Mouse (Mus musculus) lung, embryonic 14.5 days (tissue): ENCODE data around the gene Vti1a. TPM values are rescaled to one million over a fixed set of nuclear protein-coding genes. Genes with fewer than 3 reads are reported as not detected.

Source experiments
- ATAC-seq: fragments of 200-750 bp; cut with Nextera tagmentation; 2 replicates; pipeline ENCODE4 v1.8.0; 2017; ENCODE audit warnings: mild to moderate bottlenecking, moderate TSS enrichment, moderate library complexity; ENCODE audit not compliant: insufficient read depth
- DNase-seq: peaks from one replicate; pipeline ENCODE4 v3.0.0-alpha.2; 2015
- H3K27ac ChIP-seq: fragments of 300-500 bp; sonication (generic); 2 replicates; pipeline ENCODE4 v1.5.1; 2014; ENCODE audit warnings: low read depth, mild to moderate bottlenecking, moderate library complexity
- H3K27me3 ChIP-seq: fragments of 300-500 bp; sonication (generic); 2 replicates; pipeline ENCODE4 v1.6.1; 2014; ENCODE audit warnings: low read length, control low read depth; ENCODE audit not compliant: insufficient read depth
- H3K36me3 ChIP-seq: fragments of 300-500 bp; sonication (generic); 2 replicates; pipeline ENCODE4 v1.6.1; 2014; ENCODE audit warnings: control low read depth; ENCODE audit not compliant: insufficient read depth
- H3K4me1 ChIP-seq: fragments of 300-500 bp; sonication (generic); 2 replicates; pipeline ENCODE4 v1.6.1; 2014; ENCODE audit warnings: antibody characterized with exemption, control low read depth; ENCODE audit not compliant: insufficient read depth
- H3K4me2 ChIP-seq: fragments of 300-500 bp; sonication (generic); 2 replicates; pipeline ENCODE4 v1.6.1; 2014; ENCODE audit warnings: mild to moderate bottlenecking
- H3K4me3 ChIP-seq: fragments of 300-500 bp; sonication (generic); 2 replicates; pipeline ENCODE4 v1.5.1; 2014; ENCODE audit warnings: low read depth, low read length
- H3K9ac ChIP-seq: fragments of 300-500 bp; sonication (generic); 2 replicates; pipeline ENCODE4 v1.6.1; 2014
- H3K9me3 ChIP-seq: fragments of 300-500 bp; sonication (generic); 2 replicates; pipeline ENCODE4 v1.6.1; 2016; ENCODE audit warnings: low read depth, low read length, control low read depth
- CTCF ChIP-seq: IDR thresholded peaks from 2 replicates; pipeline ENCODE4 v1.5.1; 2016; ENCODE audit warnings: antibody characterized with exemption, low read depth
- WGBS: fragments of 180-500 bp; shearing (Covaris S2); extraction: QIAGEN DNeasy Blood & Tissue Kit; methylation state at CpG from one replicate; pipeline ENCODE4 v1.1.7; 2014; 5-methylcytosine and 5-hydroxymethylcytosine counted together
- polyA plus RNA-seq: library from polyadenylated mRNA; unstranded; fragments of >200 nt; fragmentation: Nextera tagmentation; extraction: Ambion mirVana; gene quantifications from 2 replicates; pipeline ENCODE4 v1.2.1, GENCODE M21; 2014

Vti1a gene
- polyA plus RNA-seq, 1 experiment from 2014 or later, result 25.5 TPM

DNA sequence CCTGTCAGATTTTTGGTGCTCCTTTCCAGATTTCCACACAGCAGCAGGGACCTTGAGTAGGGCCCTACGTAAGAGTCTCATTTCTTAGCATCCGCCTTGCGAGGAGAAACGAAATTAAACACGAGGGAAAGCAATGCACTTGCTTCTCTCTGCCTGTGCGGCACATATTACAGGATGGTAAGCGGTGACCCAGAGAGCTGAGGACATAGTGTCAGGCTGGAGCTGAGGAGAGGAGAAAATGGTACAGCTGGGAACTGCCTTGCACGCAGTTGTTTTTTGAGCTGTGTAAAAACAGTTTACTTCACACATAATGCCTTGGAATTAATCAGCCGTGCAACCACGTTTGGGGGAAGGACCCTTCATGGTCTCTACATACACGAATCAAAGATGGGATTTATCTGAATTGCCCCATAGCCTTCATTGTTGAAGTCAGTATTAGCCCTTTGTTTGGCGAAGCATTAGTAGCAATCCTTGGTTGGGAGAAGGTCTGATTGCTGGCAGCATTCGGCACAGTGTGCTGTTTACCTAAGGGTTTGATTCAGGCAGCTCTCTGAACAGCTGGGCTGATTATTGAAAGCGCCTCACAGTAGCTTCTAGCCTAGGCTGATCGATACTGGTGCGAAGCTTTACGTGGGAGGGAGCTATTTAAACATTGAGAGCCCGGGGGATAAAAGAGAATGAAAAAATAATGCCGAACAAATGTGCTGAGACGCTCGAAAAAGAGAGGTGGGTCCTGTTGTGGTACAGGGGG lies 153.4 kb downstream of the Vti1a start:
- 43% methylated on average over 21 of the region's 21 CpGs for WGBS
- DNase-seq, result peak; percentile 51
- peaks cover 8% of the 10 kb centered on the region for H3K4me1 ChIP-seq
- H3K9me3 ChIP-seq, result no peaks in the 10 kb centered on the region
- H3K4me3 ChIP-seq, result no peak overlapping the region
- H3K4me2 ChIP-seq, result peak overlapping the region; percentile 33; the same call in 1 of the 2 replicates
- H3K36me3 ChIP-seq, result no peaks in the 10 kb centered on the region
- ATAC-seq, result peak; percentile 52; the same call in 1 of the 2 replicates
- no peak for TF ChIP-seq CTCF
- no peak overlapping the region for H3K9ac ChIP-seq
- no peaks in the 10 kb centered on the region for H3K27me3 ChIP-seq
- no peak overlapping the region for H3K27ac ChIP-seq

DNA sequence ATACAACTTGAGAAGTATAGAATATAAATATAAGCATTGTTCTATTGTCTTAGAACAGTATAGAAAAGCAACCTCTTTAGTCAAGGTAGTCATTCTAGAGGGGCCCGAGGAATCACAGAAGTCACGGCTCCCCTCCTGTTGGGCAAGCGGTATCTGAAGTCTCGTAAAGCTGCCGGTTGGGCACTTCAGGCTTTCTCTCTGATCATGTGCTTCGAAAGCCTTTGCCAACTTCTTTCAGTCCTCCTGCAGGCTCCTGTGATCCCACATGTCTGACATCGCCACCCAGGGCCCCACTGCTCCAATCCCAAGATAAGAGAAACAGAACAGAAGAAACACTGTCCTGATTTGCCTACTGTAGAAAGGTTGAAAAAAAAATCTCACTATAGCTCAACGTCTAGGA lies 156.5 kb downstream of the Vti1a start:
- Histone ChIP-seq H3K4me1 (peaks cover 8% of the 10 kb centered on the region), H3K27ac (no peak overlapping the region), H3K27me3 (no peaks in the 10 kb centered on the region), H3K9ac (no peak overlapping the region), H3K4me2 (no peak overlapping the region), H3K4me3 (no peak overlapping the region), H3K36me3 (no peaks in the 10 kb centered on the region), H3K9me3 (no peaks in the 10 kb centered on the region)
- no peak for TF ChIP-seq CTCF
- ATAC-seq, result no peak
- DNase-seq, result no peak
- 68% methylated on average over 8 of the region's 8 CpGs for WGBS

GRCm38 (mm10) chr19:55474225-55474624 lies 158.1 kb downstream of the Vti1a start:
- H3K27ac ChIP-seq, result no peak overlapping the region
- peaks cover 3% of the 10 kb centered on the region for H3K4me1 ChIP-seq
- ATAC-seq (no peak), DNase-seq (no peak)
- no peaks in the 10 kb centered on the region for H3K9me3 ChIP-seq
- H3K36me3 ChIP-seq, result no peaks in the 10 kb centered on the region
- TF ChIP-seq CTCF, result no peak
- 67% methylated on average over 6 of the region's 6 CpGs for WGBS
- no peak overlapping the region for H3K9ac ChIP-seq
- no peak overlapping the region for H3K4me3 ChIP-seq
- no peaks in the 10 kb centered on the region for H3K27me3 ChIP-seq
- no peak overlapping the region for H3K4me2 ChIP-seq

DNA sequence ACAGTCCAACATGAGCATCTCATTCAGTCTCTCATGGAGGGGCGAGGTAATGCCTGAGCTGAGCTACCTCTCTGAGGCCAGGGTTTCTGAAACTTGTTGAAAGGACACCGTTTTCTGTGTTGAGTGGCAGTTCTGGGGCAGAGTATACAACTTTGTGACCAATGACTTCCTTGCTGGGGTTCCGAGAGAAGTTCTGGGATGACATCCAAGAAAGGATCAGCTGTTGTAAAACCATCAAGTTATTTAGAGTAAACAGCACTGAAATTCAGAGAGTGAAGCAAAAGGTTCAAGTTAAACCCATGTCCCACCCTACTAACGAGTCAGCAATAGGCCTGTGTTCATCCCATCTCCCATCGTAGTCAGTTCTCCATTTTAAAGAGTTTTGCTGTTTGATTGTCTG lies 164.4 kb downstream of the Vti1a start:
- no peak overlapping the region for H3K4me3 ChIP-seq
- no peak overlapping the region for H3K9ac ChIP-seq
- no peaks in the 10 kb centered on the region for H3K36me3 ChIP-seq
- H3K4me2 ChIP-seq, result no peak overlapping the region
- 60% methylated on average over 5 of the region's 5 CpGs for WGBS
- DNase-seq (peak; percentile 73), ATAC-seq (no peak)
- H3K4me1 ChIP-seq, result no peaks in the 10 kb centered on the region
- TF ChIP-seq CTCF, result no peak
- no peaks in the 10 kb centered on the region for H3K9me3 ChIP-seq
- H3K27ac ChIP-seq, result no peak overlapping the region
- H3K27me3 ChIP-seq, result no peaks in the 10 kb centered on the region

DNA sequence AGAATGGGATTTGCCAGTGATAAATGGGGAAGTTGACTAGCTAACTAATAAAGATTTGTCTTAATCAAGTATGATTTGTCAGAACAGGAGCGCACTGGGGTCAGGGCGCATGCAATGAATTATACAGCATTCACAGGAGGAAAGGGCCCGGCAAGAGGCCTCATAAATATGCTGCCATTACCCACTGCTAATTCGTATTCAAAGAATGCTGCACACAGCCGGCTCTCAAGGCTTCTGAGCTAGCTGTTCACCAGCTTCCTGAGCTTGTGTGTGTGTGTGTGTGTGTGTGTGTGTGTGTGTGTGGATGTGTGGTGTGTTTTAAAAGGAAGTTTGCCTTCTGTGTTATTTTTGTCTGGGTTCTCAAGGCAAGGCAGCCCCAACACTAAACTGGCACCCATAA lies 165.2 kb downstream of the Vti1a start:
- no peak for ATAC-seq
- H3K4me2 ChIP-seq, result no peak overlapping the region
- H3K27ac ChIP-seq, result no peak overlapping the region
- H3K4me3 ChIP-seq, result no peak overlapping the region
- no peak overlapping the region for H3K9ac ChIP-seq
- no peak for DNase-seq
- 45% methylated on average over 5 of the region's 5 CpGs for WGBS
- no peaks in the 10 kb centered on the region for H3K9me3 ChIP-seq
- no peak for TF ChIP-seq CTCF
- no peaks in the 10 kb centered on the region for H3K36me3 ChIP-seq
- H3K27me3 ChIP-seq, result no peaks in the 10 kb centered on the region
- H3K4me1 ChIP-seq, result no peaks in the 10 kb centered on the region

GRCm38 (mm10) chr19:55483526-55483925 lies 167.4 kb downstream of the Vti1a start:
- H3K27ac ChIP-seq, result no peak overlapping the region

GRCm38 (mm10) chr19:55484559-55484958 lies 168.5 kb downstream of the Vti1a start:
- Histone ChIP-seq H3K4me3 (no peak overlapping the region), H3K9me3 (no peaks in the 10 kb centered on the region), H3K27ac (no peak overlapping the region), H3K4me2 (no peak overlapping the region), H3K9ac (no peak overlapping the region), H3K27me3 (no peaks in the 10 kb centered on the region), H3K36me3 (no peaks in the 10 kb centered on the region), H3K4me1 (no peaks in the 10 kb centered on the region)
- ATAC-seq (no peak), DNase-seq (no peak)
- 48% methylated on average over 6 of the region's 6 CpGs for WGBS
- no peak for TF ChIP-seq CTCF

More at GRCm38 (mm10) chr19:55483526-55483925, 167.4 kb downstream of the Vti1a start:
- H3K27me3 ChIP-seq, result no peaks in the 10 kb centered on the region
- H3K9me3 ChIP-seq, result no peaks in the 10 kb centered on the region
- no peaks in the 10 kb centered on the region for H3K36me3 ChIP-seq
- H3K4me2 ChIP-seq, result no peak overlapping the region
- no peak overlapping the region for H3K9ac ChIP-seq
- no peak overlapping the region for H3K4me3 ChIP-seq
- DNase-seq (peak; percentile 40), ATAC-seq (no peak)
- TF ChIP-seq CTCF, result no peak
- H3K4me1 ChIP-seq, result no peaks in the 10 kb centered on the region
- 26% methylated on average over 5 of the region's 5 CpGs for WGBS
